Mouse (Mus musculus) naive thymus-derived CD4-positive, alpha-beta T cell, adult 2 months (primary cell): ENCODE measurements around the gene Col4a1.

ENCODE experiments used
- DNase-seq: peaks from one replicate; pipeline ENCODE4 v3.0.0-alpha.2; 2011; ENCODE audit warnings: low read depth

Gene Col4a1

DNA sequence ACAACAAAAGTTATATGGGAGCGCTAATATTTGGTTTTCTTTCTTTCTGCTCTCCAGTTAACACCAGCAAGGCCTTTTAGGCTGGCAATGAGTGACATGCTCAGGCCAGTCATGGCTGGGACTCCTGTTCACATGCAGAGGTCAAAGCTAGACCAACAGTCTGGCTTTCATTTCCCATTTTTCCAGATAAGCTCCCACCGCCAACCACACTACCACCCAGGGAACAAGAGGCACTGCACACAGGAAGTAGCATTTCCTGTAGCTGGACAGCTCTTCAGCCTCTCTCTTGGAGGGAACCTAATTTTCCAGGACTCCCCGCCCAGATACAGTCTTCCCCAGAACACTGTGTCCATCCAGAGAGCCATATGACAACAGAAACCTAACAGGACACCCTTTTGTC lies 132.8 kb downstream of the Col4a1 start:
- DNase-seq = no peak

- no peak for DNase-seq
Measured at GRCm38 (mm10) chr8:11176393-11176792, 136.2 kb downstream of the Col4a1 start.

- DNase-seq = peak; percentile 9
Measured at GRCm38 (mm10) chr8:11173284-11174191, 139.1 kb downstream of the Col4a1 start.

- DNase-seq = no peak
Measured at GRCm38 (mm10) chr8:11171526-11171925, 141.1 kb downstream of the Col4a1 start.

GRCm38 (mm10) chr8:11169383-11169782 lies 143.2 kb downstream of the Col4a1 start:
- no peak for DNase-seq

DNA sequence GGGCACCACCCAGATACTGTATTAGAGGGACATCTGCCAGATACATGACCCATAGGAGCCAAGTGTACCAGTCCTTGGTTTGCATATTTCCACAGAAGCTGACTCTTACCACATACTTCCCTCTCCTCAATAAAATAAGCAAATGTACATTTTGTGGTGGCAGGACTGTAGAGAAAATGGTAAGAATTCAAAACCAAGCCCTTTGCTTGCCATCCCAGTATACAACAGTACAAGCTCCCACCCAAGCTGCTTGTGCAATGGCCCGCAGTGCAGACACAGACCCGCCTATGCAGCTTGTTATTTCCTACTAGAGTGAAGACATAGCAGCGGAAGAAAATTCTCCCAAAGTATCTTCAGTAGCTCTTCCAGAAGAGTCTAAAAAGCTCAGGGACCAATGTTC lies 143.8 kb downstream of the Col4a1 start:
- DNase-seq = no peak

DNA sequence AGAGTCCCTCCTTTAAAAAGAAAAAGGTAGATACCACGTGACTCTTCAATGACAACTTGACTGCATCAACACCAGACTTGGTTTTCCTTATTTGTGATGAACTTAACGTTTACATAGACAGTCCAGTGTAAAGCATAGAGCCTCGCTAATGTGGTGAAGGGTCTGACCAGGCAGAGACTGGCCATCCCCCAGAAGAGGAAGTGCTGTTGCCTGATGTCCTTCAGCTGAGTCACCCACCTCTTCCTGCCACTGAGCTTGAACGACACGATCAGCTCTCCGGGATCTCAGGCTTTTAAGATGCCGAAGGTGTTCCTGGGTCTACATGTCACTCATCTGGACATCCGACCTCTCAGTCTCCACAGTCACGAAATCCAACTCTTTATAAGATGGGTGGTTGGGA lies 144.7 kb downstream of the Col4a1 start:
- DNase-seq = no peak

- no peak for DNase-seq
Measured at GRCm38 (mm10) chr8:11165592-11165991, 147.0 kb downstream of the Col4a1 start.

DNA sequence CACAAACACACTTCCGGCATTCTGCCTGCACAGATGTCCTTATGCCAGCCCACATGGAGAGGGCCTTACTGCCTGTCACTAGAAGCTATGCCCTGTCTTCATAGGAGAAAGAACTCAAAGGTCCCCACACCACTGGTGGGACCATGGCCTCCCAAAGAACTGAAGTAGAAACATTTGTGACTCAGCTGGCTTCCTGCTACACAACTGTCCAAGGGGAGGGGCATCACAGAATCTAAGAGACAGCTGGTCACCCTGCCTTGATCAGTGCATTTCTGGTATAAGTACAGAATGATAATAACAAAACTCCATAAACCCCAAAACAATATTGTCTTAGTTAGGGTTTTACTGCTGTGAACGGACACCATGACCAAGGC lies 156.3 kb downstream of the Col4a1 start:
- DNase-seq = no peak

- DNase-seq = no peak
Measured at GRCm38 (mm10) chr8:11155579-11156318, 156.9 kb downstream of the Col4a1 start.

DNA sequence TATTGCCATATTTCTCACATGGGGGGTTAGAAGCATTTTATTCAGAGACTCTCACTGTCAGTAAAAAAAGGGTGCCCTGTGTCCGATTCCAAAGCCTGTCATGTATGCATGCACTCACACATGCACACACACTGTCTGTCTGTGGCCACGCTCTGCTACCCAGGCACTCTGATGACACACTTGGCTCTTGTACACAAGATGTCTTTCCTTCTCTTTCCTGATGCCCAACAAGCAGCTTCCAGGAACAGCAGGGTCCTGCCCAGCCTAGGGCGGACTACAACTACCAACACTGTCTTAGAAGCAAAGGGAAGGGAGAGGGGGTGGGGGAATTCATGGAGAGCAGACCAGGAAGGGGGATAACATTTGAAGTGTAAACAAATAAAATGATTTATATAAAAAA lies 162.4 kb downstream of the Col4a1 start:
- no peak for DNase-seq

DNA sequence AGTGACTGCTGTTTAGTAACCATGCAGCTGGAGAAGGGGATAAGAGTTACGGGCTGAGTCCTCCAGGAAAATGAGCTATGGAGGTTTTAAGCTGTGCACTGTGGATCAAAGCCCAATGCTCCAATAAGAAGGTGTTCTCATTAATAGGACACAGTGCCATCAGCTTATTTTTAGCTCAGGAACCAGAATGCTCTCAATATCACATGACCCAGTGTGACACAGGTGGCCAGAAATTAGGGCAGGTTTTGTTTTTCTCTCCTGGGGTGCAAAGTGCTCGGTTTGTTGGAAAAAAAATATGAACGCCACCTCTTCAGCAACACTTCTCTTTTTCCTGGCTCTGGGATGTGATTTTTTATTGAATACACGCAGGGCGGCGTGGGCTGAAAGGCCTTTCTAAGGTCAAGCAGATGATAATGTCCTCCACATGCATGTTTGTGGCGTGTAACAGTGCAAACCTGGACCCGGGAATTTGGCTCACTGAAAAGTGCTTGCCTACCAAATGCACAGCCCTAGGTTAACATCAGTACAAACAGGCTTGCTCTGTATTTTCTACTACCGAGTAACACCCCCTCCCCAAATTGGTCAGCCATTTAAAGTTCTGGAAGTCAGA lies 163.3 kb downstream of the Col4a1 start:
- no peak for DNase-seq

DNA sequence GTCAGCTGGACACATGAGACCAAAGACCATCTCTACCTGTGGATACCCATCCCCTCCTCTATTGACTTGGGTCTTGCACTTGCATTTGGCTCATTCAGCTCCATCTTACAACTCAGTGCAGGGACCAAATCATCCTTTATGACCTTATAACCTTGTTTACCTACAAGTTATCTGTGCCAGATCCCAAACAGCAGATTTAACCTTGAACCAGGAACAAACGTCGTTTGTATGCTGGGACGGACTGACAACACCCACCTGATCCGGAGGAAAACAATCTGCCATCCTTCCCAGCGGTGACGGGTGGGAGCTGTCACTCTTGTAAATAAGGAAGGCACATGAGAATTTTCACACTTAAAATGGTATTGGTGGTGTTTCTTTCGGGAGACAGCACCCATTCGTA lies 163.8 kb downstream of the Col4a1 start:
- DNase-seq = no peak
